Mouse (Mus musculus) hindbrain, embryonic 10.5 days (tissue): Measurements from ENCODE around the gene Mpzl3. TPM values are rescaled to one million over a fixed set of nuclear protein-coding genes. Genes with fewer than 3 reads are reported as not detected.

Experiments used
- DNase-seq: peaks from one replicate; pipeline ENCODE4 v3.0.0-alpha.2; 2017; ENCODE audit warnings: low spot score
- H3K27ac ChIP-seq: fragments of 300-500 bp; sonication (generic); 2 replicates; pipeline ENCODE4 v1.5.1; 2016; ENCODE audit warnings: mild to moderate bottlenecking, moderate library complexity
- H3K27me3 ChIP-seq: fragments of 300-500 bp; sonication (generic); 2 replicates; pipeline ENCODE4 v1.6.1; 2016; ENCODE audit warnings: mild to moderate bottlenecking; ENCODE audit not compliant: poor library complexity, insufficient read depth, severe bottlenecking
- H3K36me3 ChIP-seq: fragments of 300-500 bp; sonication (generic); 2 replicates; pipeline ENCODE4 v1.6.1; 2016; ENCODE audit warnings: mild to moderate bottlenecking, moderate library complexity
- H3K4me1 ChIP-seq: fragments of 300-500 bp; sonication (generic); replicated peaks from 2 replicates; pipeline ENCODE4 v1.6.1; 2016; ENCODE audit warnings: mild to moderate bottlenecking
- H3K4me3 ChIP-seq: fragments of 300-500 bp; sonication (generic); 2 replicates; pipeline ENCODE4 v1.5.1; 2016; ENCODE audit warnings: mild to moderate bottlenecking, moderate library complexity
- H3K9me3 ChIP-seq: fragments of 300-500 bp; sonication (generic); 2 replicates; pipeline ENCODE4 v1.6.1; 2016; ENCODE audit warnings: mild to moderate bottlenecking, moderate library complexity
- WGBS: fragments of 180-500 bp; shearing (Covaris S2); methylation state at CpG from one replicate; pipeline ENCODE4 v1.1.7; 2016; 5-methylcytosine and 5-hydroxymethylcytosine counted together
- polyA plus RNA-seq: library from polyadenylated mRNA; unstranded; fragments of >200 nt; fragmentation: Nextera tagmentation; extraction: Ambion mirVana; gene quantifications from 2 replicates; pipeline ENCODE4 v1.2.1, GENCODE M21; 2016

Gene Mpzl3
- polyA plus RNA-seq, 1 experiment from 2014 or later: 2.0 TPM

DNA sequence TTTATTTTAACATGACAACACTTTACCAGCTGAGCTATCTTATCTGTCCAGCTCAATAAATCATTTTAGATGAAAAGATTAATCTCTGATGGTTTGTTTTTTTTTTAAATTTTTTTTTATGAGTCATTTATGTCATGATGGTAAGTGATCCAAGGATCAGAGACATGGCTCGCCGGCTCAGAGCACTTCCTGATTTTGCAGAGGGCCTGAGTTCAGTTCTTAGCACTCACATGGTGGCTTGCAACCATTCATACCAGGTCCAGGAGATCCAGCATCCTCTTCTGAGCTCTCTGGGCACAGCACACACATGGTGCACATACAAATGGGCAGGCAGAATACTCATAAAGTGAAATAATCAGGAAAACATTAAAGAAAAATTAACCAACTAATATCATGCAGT lies 4.7 kb upstream of the Mpzl3 start:
- Histone ChIP-seq H3K9me3 (no peaks in the 10 kb centered on the region), H3K27ac (no peak overlapping the region), H3K4me3 (no peak overlapping the region), H3K4me1 (no peaks in the 10 kb centered on the region), H3K27me3 (peaks cover 14% of the 10 kb centered on the region; the same call in 1 of the 2 replicates), H3K36me3 (no peaks in the 10 kb centered on the region)
- WGBS: 85% methylated on average over 2 of the region's 2 CpGs
- no peak for DNase-seq

DNA sequence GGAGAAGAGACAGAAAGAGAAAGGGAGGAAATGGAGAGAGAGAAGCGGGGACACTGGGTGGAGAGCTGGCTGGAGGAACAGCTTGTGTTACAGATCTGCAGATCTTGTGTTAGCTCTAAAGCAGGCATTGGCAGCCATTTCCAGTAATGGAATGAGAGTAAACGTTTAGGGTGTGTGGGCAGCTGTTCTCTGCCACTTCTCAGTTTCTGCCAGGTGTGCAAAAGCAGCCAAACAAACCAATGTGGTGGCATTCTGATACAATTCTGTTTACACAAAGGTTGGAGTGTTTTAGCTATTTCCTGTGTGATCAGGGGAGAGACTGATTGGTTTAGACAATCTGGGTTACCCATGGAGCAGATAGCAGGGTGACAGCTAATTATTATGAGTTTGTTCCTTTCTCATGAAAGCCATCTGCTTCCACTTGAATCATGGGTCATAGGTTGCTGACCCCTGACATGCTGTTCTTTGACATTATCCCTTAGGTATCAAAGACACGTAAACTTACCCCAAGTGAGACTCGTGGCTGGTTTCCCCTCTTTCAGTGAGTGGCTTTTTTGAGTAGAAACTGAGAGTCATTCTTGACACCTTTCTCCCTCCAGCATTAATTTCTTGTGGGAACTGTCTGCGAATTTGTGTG lies 3.4 kb downstream of the Mpzl3 start:
- peaks cover 34% of the 10 kb centered on the region for H3K27me3 ChIP-seq
- no peak overlapping the region for H3K27ac ChIP-seq
- 42% methylated on average over 5 of the region's 5 CpGs for WGBS
- no peaks in the 10 kb centered on the region for H3K36me3 ChIP-seq
- H3K9me3 ChIP-seq: no peaks in the 10 kb centered on the region
- peaks cover 10% of the 10 kb centered on the region; the same call in 1 of the 2 replicates for H3K4me1 ChIP-seq
- H3K4me3 ChIP-seq: no peak overlapping the region
- DNase-seq: peak; percentile 35

GRCm38 (mm10) chr9:45060151-45060550 lies 5.2 kb downstream of the Mpzl3 start:
- 47% methylated on average over 7 of the region's 7 CpGs for WGBS
- no peak overlapping the region for H3K4me3 ChIP-seq
- H3K27ac ChIP-seq: no peak overlapping the region
- no peak for DNase-seq
- peaks cover 34% of the 10 kb centered on the region for H3K27me3 ChIP-seq
- H3K9me3 ChIP-seq: no peaks in the 10 kb centered on the region
- H3K4me1 ChIP-seq: peaks cover 10% of the 10 kb centered on the region; the same call in 1 of the 2 replicates
- no peaks in the 10 kb centered on the region for H3K36me3 ChIP-seq

DNA sequence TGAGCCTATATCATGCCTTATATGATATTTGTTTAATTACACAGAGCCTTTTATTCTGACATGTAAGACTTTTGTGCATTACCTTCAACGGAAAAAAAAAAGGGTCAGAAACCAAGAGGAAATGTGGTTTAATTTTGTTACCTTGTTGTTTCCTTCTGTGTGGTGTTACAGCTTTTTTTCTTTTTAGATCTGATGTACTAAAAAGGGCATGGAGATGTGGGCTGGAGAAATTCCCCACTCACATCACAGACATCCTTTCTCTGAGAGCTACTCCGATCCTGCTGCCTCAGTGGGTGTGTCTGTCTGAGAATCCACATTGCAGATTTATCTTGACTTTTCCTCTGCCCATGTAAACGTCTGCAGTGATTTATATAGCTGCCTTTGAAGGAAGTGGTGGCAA lies 7.7 kb downstream of the Mpzl3 start:
- WGBS: 86% methylated on average over 3 of the region's 3 CpGs

DNA sequence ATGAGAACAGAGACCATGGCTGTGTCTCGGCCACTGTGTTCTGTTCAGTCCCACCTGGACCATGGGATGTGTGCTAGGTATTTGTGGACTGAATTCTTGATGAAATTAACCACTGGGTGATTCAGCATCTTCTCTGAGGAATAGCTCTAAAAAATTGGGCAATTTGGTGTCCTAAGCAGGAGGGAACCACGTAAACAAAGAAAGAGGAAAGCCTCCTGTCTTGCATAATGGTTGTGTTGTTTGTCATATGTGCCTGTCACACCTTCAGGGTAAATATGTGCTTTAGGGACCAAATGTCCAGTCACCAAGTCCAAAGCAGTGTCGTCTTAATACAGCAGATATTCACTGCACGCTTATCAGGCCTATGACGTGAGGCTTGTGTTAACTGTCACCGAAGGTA lies 9.4 kb downstream of the Mpzl3 start:
- H3K27ac ChIP-seq: no peak overlapping the region
- 90% methylated on average over 6 of the region's 6 CpGs for WGBS
- H3K4me3 ChIP-seq: no peak overlapping the region
- no peaks in the 10 kb centered on the region for H3K9me3 ChIP-seq
- no peak for DNase-seq
- H3K36me3 ChIP-seq: no peaks in the 10 kb centered on the region
- H3K4me1 ChIP-seq: 0 out of 2 replicates have a peak, but pooled peaks cover 4% of the 10 kb centered on the region
- H3K27me3 ChIP-seq: peaks cover 17% of the 10 kb centered on the region; the same call in 1 of the 2 replicates

More for the DNA sequence above, 7.7 kb downstream of the Mpzl3 start:
- DNase-seq: no peak
- no peak overlapping the region for H3K4me3 ChIP-seq
- peaks cover 10% of the 10 kb centered on the region; the same call in 1 of the 2 replicates for H3K4me1 ChIP-seq
- peaks cover 24% of the 10 kb centered on the region; the same call in 1 of the 2 replicates for H3K27me3 ChIP-seq
- no peaks in the 10 kb centered on the region for H3K9me3 ChIP-seq
- no peak overlapping the region for H3K27ac ChIP-seq
- no peaks in the 10 kb centered on the region for H3K36me3 ChIP-seq

DNA sequence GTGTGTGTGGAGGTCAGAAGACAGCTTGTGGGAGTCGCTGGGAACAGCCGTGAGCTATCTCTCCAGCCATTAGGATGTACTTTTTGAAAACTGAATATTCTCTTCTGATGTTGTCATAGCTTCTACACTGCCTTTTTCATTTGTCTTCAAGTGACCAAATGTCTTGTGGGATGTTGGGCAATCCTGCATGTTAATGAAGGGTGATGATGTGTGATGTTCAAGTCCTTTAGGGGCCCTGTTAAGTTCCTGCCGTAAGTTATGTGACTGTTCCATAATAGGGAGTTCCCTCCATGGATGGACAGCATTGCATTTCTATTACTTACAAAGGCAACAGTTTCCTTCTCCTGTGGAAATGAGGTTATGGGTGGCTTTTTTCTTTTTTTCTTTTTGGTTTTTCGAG lies 11.7 kb downstream of the Mpzl3 start:
- DNase-seq: no peak
- no peaks in the 10 kb centered on the region for H3K9me3 ChIP-seq
- peaks cover 5% of the 10 kb centered on the region; the same call in 1 of the 2 replicates for H3K27me3 ChIP-seq
- WGBS: 87% methylated on average over 4 of the region's 4 CpGs
- no peak overlapping the region for H3K4me3 ChIP-seq
- no peaks in the 10 kb centered on the region for H3K36me3 ChIP-seq
- no peak overlapping the region for H3K27ac ChIP-seq
- H3K4me1 ChIP-seq: no peaks in the 10 kb centered on the region

DNA sequence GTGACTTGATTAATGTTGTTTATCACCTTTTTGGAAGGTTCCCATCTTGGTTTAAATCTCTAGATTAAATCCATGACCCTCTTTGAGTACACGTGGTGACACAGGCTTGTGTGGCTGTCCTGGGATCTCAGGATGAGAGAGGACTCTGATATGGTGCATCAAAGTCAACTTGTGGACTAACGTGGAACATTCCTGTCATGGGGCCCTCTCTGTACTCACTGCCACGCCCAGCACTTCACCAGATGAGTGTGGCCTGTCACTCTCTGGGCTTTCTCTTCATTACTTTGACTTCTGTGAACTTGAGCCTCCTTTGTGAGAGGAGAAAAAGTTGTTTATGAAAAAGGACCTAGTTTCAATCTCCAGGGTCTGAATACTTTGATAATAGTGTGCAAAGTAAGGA lies 16.8 kb downstream of the Mpzl3 start:
- Histone ChIP-seq H3K4me1 (no peaks in the 10 kb centered on the region), H3K27ac (no peak overlapping the region), H3K9me3 (no peaks in the 10 kb centered on the region), H3K36me3 (no peaks in the 10 kb centered on the region), H3K27me3 (no peaks in the 10 kb centered on the region), H3K4me3 (no peak overlapping the region)
- no peak for DNase-seq
- WGBS: 66% methylated on average over 3 of the region's 3 CpGs

GRCm38 (mm10) chr9:45077859-45078258 lies 22.9 kb downstream of the Mpzl3 start:
- Histone ChIP-seq H3K4me3 (no peak overlapping the region), H3K4me1 (no peaks in the 10 kb centered on the region), H3K36me3 (no peaks in the 10 kb centered on the region), H3K27me3 (no peaks in the 10 kb centered on the region), H3K27ac (no peak overlapping the region), H3K9me3 (no peaks in the 10 kb centered on the region)
- DNase-seq: no peak
- WGBS: 69% methylated on average over 3 of the region's 3 CpGs

DNA sequence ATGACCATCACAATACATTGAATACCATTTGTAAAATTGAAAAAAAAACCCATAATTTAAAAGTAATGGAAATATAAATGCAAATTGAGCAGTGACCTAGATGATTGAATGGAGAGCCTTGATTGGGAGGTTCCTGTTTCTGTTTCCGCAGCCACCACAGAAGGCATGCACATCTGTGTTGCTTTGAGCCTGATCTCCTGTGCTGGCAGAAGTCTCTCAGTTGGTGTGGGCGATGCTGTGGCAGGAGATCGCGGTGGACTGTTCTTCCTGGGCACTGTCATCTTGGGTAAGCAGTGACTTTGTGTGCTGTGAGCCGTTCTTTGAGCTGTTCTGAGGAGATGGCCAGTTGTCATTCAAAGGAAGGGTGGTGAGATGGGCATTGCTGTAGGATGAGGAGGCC lies 24.0 kb downstream of the Mpzl3 start, which contains the start of gene Jaml:
Gene Jaml (plus strand): TSS at position 173 of the 400 bp plus-strand sequence.
- H3K36me3 ChIP-seq: no peaks in the 10 kb centered on the region
- WGBS: 88% methylated on average over 5 of the region's 5 CpGs
- no peak within 1 kb of the TSS for H3K27ac ChIP-seq
- H3K9me3 ChIP-seq: no peaks in the 10 kb centered on the region
- no peaks in the 10 kb centered on the region for H3K4me1 ChIP-seq
- no peaks in the 10 kb centered on the region for H3K27me3 ChIP-seq
- H3K4me3 ChIP-seq: no peak within 1 kb of the TSS
- no peak for DNase-seq

- no peak overlapping the region for H3K4me3 ChIP-seq
- no peaks in the 10 kb centered on the region for H3K4me1 ChIP-seq
- peaks cover 3% of the 10 kb centered on the region for H3K27me3 ChIP-seq
- WGBS: 88% methylated on average over 3 of the region's 3 CpGs
- no peaks in the 10 kb centered on the region for H3K36me3 ChIP-seq
- DNase-seq: no peak
- H3K27ac ChIP-seq: no peak overlapping the region
- no peaks in the 10 kb centered on the region for H3K9me3 ChIP-seq
Observed at GRCm38 (mm10) chr9:45083132-45083531, 28.1 kb downstream of the Mpzl3 start.

DNA sequence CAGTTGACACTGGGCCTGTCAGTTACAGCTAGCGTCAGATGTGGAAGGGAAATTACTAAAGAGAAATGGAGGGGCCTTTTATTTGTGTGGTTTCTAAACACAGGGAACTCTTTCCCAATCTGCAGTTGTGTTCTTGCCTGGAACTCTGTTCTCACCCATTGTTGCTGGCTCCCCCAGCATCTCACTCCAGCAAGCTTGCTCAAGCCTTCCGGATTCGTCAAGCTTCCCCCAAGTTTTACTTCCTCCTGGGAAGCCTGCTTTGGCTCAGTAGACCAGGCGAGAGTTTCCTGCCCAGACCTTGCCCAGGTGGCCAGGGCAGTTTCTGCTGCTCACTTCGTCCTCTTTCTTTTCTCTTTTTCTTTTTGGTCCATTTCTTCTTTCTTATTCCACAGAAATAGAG lies 29.6 kb downstream of the Mpzl3 start:
- Histone ChIP-seq H3K27ac (no peak overlapping the region), H3K27me3 (peaks cover 4% of the 10 kb centered on the region), H3K36me3 (no peaks in the 10 kb centered on the region), H3K4me1 (no peaks in the 10 kb centered on the region), H3K9me3 (no peaks in the 10 kb centered on the region), H3K4me3 (no peak overlapping the region)
- 75% methylated on average over 5 of the region's 5 CpGs for WGBS
- no peak for DNase-seq

- no peak overlapping the region for H3K27ac ChIP-seq
Observed at GRCm38 (mm10) chr9:45085741-45086690, 31.0 kb downstream of the Mpzl3 start.

DNA sequence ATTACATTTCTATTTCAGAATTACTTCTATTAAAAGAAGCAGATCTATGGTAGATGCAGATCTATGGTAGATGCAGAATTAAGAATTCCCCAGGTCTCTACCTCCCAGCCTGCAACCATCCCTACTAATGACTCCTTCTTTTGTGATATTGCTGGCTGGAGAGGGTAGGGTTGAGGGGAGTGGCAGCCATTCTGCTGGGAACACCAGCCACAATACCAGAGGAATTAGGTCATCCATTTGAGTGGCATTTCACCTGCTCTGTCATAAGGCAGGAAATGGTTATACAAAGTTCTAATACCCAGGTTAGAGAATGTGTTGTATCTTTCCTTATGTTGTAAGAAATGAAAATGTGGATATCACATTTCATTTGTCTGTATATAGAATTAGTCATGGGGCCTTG lies 33.1 kb downstream of the Mpzl3 start:
- no peak for DNase-seq
- no peaks in the 10 kb centered on the region for H3K4me1 ChIP-seq

More at GRCm38 (mm10) chr9:45085741-45086690, 31.0 kb downstream of the Mpzl3 start:
- Histone ChIP-seq H3K4me1 (no peaks in the 10 kb centered on the region), H3K4me3 (no peak overlapping the region), H3K36me3 (no peaks in the 10 kb centered on the region), H3K9me3 (no peaks in the 10 kb centered on the region), H3K27me3 (peaks cover 4% of the 10 kb centered on the region)
- no peak for DNase-seq
- 81% methylated on average over 12 of the region's 12 CpGs for WGBS

More for the DNA sequence above, 33.1 kb downstream of the Mpzl3 start:
- Histone ChIP-seq H3K27me3 (peaks cover 4% of the 10 kb centered on the region), H3K9me3 (no peaks in the 10 kb centered on the region), H3K27ac (no peak overlapping the region), H3K4me3 (no peak overlapping the region), H3K36me3 (no peaks in the 10 kb centered on the region)
